ENCODE assay signal across 10 mouse cellular contexts in the genomic region with DNA sequence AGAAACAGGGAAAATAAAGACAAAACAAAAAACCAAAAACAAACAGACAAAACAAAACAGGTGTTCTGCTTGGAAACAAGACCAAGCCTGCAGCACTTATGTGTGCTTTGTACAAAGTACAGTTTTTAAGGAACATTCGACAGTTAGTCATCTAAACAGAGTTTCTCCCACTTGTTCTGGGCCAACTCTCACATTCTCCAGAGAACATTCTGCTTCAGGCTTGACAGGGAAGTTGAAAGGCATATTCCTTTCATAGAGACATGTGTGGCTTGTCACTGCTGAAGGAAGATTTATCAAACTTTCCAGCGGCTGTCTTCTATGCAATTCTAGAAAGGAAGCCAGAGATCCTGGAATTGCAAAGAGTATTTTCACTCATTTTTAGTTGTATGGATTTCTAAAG.
"Had no signal": no experiment of that assay in that cellular context is flagged by ENCODE, and none has a peak within 500 bp of the region (broad histone marks: within the 10 kb centered on the region; RNA-seq: fewer than 3 reads in every experiment).

No protein-coding gene starts in this region.

- ATAC-seq: intestine, postnatal 0 days; liver, embryonic 12.5 days; midbrain, embryonic 15.5 days had no signal

- DNase-seq: kidney, adult 2 months; kidney, postnatal 25 days; liver; lung, adult 18-20 months; spleen, adult 18-20 months; thymus, adult 18-20 months; thymus, postnatal 36 days had no signal
